Mouse (Mus musculus) cerebellum, postnatal 25 days (tissue): Measurements from ENCODE around the gene Amn1.
"Not testable (repeated sequence)": the region's sequence is repeated elsewhere in the genome, so short reads cannot be mapped to it uniquely, and the experiment has no call there.

Experiments
- DNase-seq, 2 experiments: peaks; one replicate each; pipeline ENCODE4 v3.0.0; 2021; ENCODE audit warnings: mixed read lengths in 2 of 2

Gene Amn1

GRCm38 (mm10) chr6:149188041-149188924 is at the start of gene Amn1:
Gene Amn1, minus strand, starts transcription at chr6:149188712.
- DNase-seq: peak; percentile 92 to 94

DNA sequence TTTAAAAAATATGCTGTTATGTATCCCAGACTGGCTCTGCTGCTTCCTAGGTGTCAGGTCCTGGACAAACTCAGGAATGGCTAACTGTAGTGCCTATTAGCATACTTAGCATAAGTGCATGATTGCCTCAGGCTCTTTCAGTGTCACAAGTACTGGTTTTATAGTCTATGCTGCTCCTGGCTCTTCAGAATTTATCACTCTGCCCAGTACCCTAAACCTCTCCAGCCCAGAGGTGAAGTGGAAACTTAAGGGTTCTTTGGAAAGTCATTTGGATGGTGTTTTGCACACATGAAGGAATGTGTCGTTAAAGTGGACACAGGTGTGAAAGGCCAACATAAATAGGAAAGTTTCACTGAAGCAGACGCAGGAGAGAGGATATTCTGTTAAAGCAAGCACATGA is 48.3 kb upstream of the Amn1 start:
- no peak for DNase-seq

DNA sequence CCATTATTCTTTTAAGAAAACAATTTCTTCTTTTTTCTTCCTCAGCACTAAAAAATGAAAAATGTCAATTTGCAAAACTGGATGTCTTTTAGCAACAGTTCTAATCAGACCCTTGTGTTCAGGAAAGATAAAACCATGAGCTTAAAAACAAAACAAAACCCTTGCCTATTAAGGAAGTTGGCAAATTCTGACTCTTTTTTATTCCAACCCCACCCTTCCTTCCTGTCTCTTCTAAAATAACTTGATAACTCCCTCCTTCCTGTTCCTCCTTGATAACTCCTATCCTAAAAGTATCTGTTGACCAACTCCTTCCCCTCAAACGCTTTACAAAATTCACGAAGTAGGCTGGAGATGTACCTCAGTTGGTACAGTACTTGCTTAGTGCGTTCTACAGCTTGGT is 45.4 kb upstream of the Amn1 start:
- no peak for DNase-seq

GRCm38 (mm10) chr6:149224751-149225150 is 36.2 kb upstream of the Amn1 start:
- DNase-seq: no peak

DNA sequence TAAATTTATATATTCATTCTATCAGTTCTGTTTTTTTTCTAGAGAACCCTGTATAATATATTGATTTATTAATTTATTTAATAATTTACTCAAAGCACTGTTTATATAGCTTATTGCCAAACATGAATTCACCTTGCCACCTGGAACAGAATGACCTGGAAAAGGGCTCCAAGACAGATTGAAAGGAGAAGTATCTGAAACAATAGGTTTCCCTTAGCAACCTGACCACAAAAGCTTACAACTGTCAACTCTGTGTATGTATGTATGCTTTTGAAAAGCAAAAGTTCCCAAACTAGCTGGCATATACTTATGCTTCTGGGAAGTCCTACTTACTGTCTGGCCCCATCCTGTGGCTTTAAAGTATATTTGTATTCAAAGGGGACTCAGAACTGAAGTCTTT is 32.8 kb upstream of the Amn1 start:
- no peak for DNase-seq

DNA sequence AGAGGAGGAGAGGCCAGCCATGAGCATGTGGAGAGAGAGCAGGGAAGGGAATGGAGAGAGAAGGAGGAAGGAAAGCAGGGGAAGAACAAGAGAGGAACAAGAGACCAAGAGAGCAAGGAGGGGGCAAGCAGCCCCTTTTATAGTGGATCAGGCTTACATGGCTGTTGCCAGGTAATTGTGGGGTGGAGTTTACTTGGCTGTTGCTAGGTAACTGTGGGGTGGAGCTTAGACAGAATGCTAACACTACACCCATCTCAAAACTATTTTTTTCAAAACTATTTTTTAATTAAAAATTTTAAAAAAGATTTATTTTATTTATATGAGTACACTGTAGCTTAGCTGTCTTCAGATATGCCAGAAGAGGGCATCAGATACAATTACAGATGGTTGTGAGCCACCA is 10.1 kb upstream of the Amn1 start:
- DNase-seq: no peak

DNA sequence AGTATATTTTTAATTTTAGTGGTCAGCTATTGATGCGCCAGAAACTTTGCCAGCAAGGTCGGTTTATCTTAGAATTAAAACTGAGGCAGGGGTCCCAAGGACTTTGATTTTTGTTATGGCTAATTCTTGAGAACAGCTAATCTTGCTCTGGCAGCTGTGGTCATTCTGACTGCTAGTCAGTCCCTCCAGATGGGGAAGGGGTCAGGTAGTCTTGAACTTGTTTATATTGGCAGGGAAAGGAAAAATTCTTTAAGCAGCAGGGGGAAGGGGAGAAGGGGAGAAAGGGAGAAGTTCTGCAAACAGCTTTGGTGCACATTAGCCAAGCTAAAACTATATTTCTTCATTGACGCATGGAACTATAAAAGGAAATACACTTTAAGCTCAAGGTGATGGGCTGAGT is 8.6 kb upstream of the Amn1 start:
- DNase-seq: no peak

GRCm38 (mm10) chr6:149193276-149193905 is 4.9 kb upstream of the Amn1 start:
- DNase-seq: no peak

GRCm38 (mm10) chr6:149191951-149192350 is 3.4 kb upstream of the Amn1 start:
- not testable (repeated sequence) for DNase-seq

- DNase-seq: peak in 1 of 2 experiments; percentile 24
Measured at GRCm38 (mm10) chr6:149189340-149189922, 919 bp upstream of the Amn1 start.

DNA sequence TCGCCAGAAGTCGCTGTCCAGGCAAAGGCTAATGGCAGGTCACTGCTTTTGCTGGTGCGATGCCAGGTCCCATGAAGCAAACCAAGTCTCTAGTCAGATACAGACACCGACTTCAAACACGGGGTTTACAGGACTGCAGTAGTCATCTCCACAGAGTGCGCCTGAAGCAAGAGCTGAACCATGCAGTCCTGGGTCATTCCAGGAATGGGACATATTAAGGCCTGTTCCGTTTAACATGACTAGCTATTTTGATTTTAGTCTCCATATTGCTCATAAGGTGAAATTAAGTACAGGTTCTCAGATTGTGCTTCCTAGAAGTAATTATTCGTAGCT is 379 bp upstream of the Amn1 start:
- DNase-seq: no peak

DNA sequence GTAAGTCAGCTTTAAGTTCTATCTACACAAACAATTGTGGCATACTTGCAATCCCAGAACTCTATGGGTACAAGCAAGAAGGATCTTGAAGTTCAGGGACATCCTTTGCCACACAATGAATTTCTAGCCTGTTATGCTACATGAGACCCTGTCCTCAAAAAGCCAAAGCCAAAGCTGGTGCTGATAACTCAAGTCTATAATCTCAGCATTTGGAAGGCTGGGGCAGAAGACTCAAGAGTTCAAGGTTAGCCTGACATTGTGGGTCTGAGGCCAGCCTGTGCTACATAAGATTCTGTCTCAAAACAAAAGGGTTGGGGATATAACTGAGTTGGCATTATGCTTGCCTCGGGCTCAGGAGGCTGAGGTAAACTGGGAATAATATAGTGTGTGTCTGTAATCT is 1.1 kb downstream of the Amn1 start:
- DNase-seq: no peak

GRCm38 (mm10) chr6:149184007-149184406 is 4.5 kb downstream of the Amn1 start:
- DNase-seq: no peak

GRCm38 (mm10) chr6:149179064-149179463 is 9.4 kb downstream of the Amn1 start:
- no peak for DNase-seq

GRCm38 (mm10) chr6:149174932-149175570 is 13.5 kb downstream of the Amn1 start:
- DNase-seq: peak; percentile 62 to 70

GRCm38 (mm10) chr6:149173831-149174625 is 14.5 kb downstream of the Amn1 start:
- DNase-seq: peak in 1 of 2 experiments; percentile 20

- DNase-seq: not testable (repeated sequence)
Measured at GRCm38 (mm10) chr6:149169965-149170364, 18.5 kb downstream of the Amn1 start.

DNA sequence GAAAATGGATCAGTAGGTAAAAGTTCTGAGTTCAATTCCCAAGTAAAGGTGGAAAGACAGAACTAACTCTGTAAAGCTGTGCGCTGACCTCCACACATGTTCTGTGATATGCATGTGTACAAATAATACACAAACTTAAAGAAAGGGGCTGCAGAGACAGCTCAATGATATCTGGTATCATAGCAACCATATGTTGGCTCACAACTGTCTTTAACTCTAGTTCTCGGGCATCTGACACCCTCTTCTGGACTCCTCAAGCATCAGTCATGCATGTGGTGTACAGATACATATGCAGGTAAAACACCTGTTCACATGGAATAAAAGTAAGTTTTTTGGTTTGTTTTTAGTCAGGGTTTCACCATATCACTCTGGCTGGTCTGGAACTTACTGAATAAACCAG is 20.1 kb downstream of the Amn1 start:
- DNase-seq: no peak

GRCm38 (mm10) chr6:149167672-149168071 is 20.8 kb downstream of the Amn1 start:
- DNase-seq: no peak

DNA sequence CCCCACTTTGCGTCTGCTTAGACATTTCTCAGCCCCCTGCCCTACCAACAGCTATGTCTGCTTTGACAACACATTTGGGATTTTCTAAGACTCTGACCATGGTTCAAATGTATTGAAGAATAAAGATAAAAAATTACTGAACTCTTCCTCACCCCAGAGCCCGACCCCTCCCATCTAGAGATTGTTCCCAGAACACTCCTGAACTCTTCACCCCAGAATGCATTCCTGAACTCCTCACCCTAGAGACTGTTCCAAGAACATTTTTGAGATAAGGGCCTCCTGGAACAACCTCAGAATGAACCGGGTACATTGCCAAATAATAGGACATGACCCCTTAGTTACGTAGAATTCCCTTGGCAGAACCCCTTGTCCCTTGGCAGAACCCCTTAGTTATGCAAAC is 21.5 kb downstream of the Amn1 start:
- DNase-seq: not testable (repeated sequence)

GRCm38 (mm10) chr6:149155031-149155841 is 33.3 kb downstream of the Amn1 start:
- peak in 1 of 2 experiments; percentile 37 for DNase-seq
